Comparison of ENCODE assay signal across 10 mouse cellular contexts in genomic region chr10:81326858-81327257, GRCm38 (mm10). TPM values are rescaled to one million over a fixed set of nuclear protein-coding genes. Genes with fewer than 3 reads are reported as not detected.
A peak's percentile ranks its signal among the peaks of the same experiment; 100 is the strongest.
DNase-seq lines count a peak whose midpoint lies in the region; ATAC-seq and TF ChIP-seq lines count a peak whose summit lies in the region.
"Had no signal": no experiment of that assay in that cellular context is flagged by ENCODE, and none has a peak within 500 bp of the region (broad histone marks: within the 10 kb centered on the region; RNA-seq: fewer than 3 reads in every experiment).

No protein-coding gene starts in this region.

- peak overlapping the region; percentile 39 for H3K27ac ChIP-seq in spleen, adult 2 months (ENCODE audit: insufficient read depth, low read length)
- peak overlapping the region; percentile 35; the same call in 1 of the 2 replicates for H3K27ac ChIP-seq in stomach, postnatal 0 days (replicated peaks)
- H3K27ac ChIP-seq: midbrain, embryonic 10.5 days had no signal

- DNase-seq in spleen, adult 2 months (ENCODE audit: low read depth in 1 of 2, low spot score in 2 of 2) = no peak
- DNase-seq in spleen, postnatal 10 days (ENCODE audit: low spot score in 2 of 2) = no peak
- peak; percentile 59 to 65 for DNase-seq in heart, postnatal 10 days
- peak; percentile 55 to 71 for DNase-seq in kidney, postnatal 4 days
- no peak for DNase-seq in stomach, postnatal 0 days (ENCODE audit: low spot score)
- no peak for DNase-seq in spleen, postnatal 14 days (ENCODE audit: low spot score in 2 of 2)
- DNase-seq in gastrocnemius, postnatal 36 days = no peak
- DNase-seq in left cerebral cortex, postnatal 14 days (ENCODE audit: low spot score in 2 of 2) = no peak

- H3K4me2 ChIP-seq in stomach, postnatal 0 days (replicated peaks; ENCODE audit: low read depth) = no peak overlapping the region

- WGBS in spleen, adult 2 months = 29% methylated on average over 6 of the region's 6 CpGs
- WGBS in stomach, postnatal 0 days = 78% methylated on average over 6 of the region's 6 CpGs

- no peak for ATAC-seq in stomach, postnatal 0 days (ENCODE audit: low FRiP score, low TSS enrichment)

- no peak for TF ChIP-seq POLR2A in spleen, adult 2 months (IDR thresholded peaks at IDR 0.05; ENCODE audit: low read depth, low read length)

- H3K27me3 ChIP-seq in spleen, adult 2 months (ENCODE audit: control insufficient read depth, insufficient read depth, low read length) = no peaks in the 10 kb centered on the region
- no peaks in the 10 kb centered on the region for H3K27me3 ChIP-seq in stomach, postnatal 0 days (ENCODE audit: control insufficient read depth, insufficient read depth, low read length)

- no peaks in the 10 kb centered on the region for H3K9me3 ChIP-seq in stomach, postnatal 0 days (ENCODE audit: control insufficient read depth, low read length)
- H3K9me3 ChIP-seq: midbrain, embryonic 10.5 days had no signal

- no peak overlapping the region for H3K9ac ChIP-seq in stomach, postnatal 0 days (ENCODE audit: low read length)

- intact Hi-C loops in heart, postnatal 10 days (cut with DNase I) = loop anchor here (2.0 kb wide), 1 partner anchor 14 kb away; no protein-coding TSS in a partner anchor
- intact Hi-C loops in gastrocnemius, postnatal 36 days (cut with DNase I) = no loop called here
- intact Hi-C loops in left cerebral cortex, postnatal 14 days (cut with DNase I) = no loop called here

- peaks cover 25% of the 10 kb centered on the region; the same call in 1 of the 2 replicates for H3K4me1 ChIP-seq in spleen, adult 2 months (ENCODE audit: control insufficient read depth, insufficient read depth, insufficient read length)
- H3K4me1 ChIP-seq in stomach, postnatal 0 days (replicated peaks; ENCODE audit: control insufficient read depth, insufficient read depth) = peaks cover 11% of the 10 kb centered on the region

- no peak for TF ChIP-seq CTCF in spleen, adult 2 months (IDR thresholded peaks at IDR 0.05; ENCODE audit: extremely low read depth, insufficient read depth, insufficient read length, insufficient replicate concordance)
- no peak for TF ChIP-seq CTCF in stomach, postnatal 0 days (IDR thresholded peaks at IDR 0.05; ENCODE audit: low read depth)

- H3K36me3 ChIP-seq in spleen, adult 2 months (ENCODE audit: control insufficient read depth, insufficient read depth, low read length) = peaks cover 42% of the 10 kb centered on the region
- H3K36me3 ChIP-seq in stomach, postnatal 0 days (ENCODE audit: control insufficient read depth, insufficient read depth, low read length) = peaks cover 44% of the 10 kb centered on the region

- no peak for TF ChIP-seq EP300 in stomach, postnatal 0 days (optimal IDR thresholded peaks at IDR 0.05)

- H3K4me3 ChIP-seq in spleen, adult 2 months (ENCODE audit: extremely low read depth, insufficient read depth, insufficient read length) = no peak overlapping the region
- H3K4me3 ChIP-seq in stomach, postnatal 0 days (ENCODE audit: low read depth, low read length) = no peak overlapping the region
- H3K4me3 ChIP-seq: erythroblast, embryonic 14.5 days; midbrain, embryonic 10.5 days had no signal

RNA-seq across cellular contexts. Expression of gene Tbxa2r, which starts 1.7 kb away (rescaled TPM):
- 68.1 and 92.5 TPM in 2 replicates for polyA plus RNA-seq in spleen, adult 2 months (2012; rRNA removed)
- 1 to 10 TPM; 7.7 to 8.5 TPM for total RNA-seq in heart, postnatal 10 days (2021)
- 19.7 and 20.2 TPM in 2 replicates for polyA plus RNA-seq in stomach, postnatal 0 days (2015; fragmentation: Nextera tagmentation; extraction: Ambion mirVana)
- under 1 TPM; 0.87 to 0.99 TPM for total RNA-seq in gastrocnemius, postnatal 36 days (2021)
- 1 to 10 TPM; 1.3 to 1.5 TPM for total RNA-seq in left cerebral cortex, postnatal 14 days (2021)

RNA-seq across cellular contexts. Expression of gene Cactin, which starts 6.0 kb away (rescaled TPM):
- polyA plus RNA-seq in spleen, adult 2 months (2012; rRNA removed) = 38.6 and 44.8 TPM in 2 replicates
- total RNA-seq in heart, postnatal 10 days (2021) = 10 to 100 TPM; 21.0 to 23.6 TPM
- 16.2 and 16.6 TPM in 2 replicates for polyA plus RNA-seq in stomach, postnatal 0 days (2015; fragmentation: Nextera tagmentation; extraction: Ambion mirVana)
- 10 to 100 TPM in 1 of 2 experiments, 1 to 10 TPM in 1; 7.6 to 10.2 TPM for total RNA-seq in gastrocnemius, postnatal 36 days (2021)
- total RNA-seq in left cerebral cortex, postnatal 14 days (2021) = 10 to 100 TPM; 25.1 to 27.2 TPM

RNA-seq across cellular contexts. Expression of gene Gipc3, which starts 16.2 kb away (rescaled TPM):
- polyA plus RNA-seq in spleen, adult 2 months (2012; rRNA removed) = 1.3 and 1.7 TPM in 2 replicates
- 1 to 10 TPM; 4.8 to 6.1 TPM for total RNA-seq in heart, postnatal 10 days (2021)
- polyA plus RNA-seq in stomach, postnatal 0 days (2015; fragmentation: Nextera tagmentation; extraction: Ambion mirVana) = 0.06 and 0.10 TPM in 2 replicates
- 1 to 10 TPM; 1.1 to 1.3 TPM for total RNA-seq in gastrocnemius, postnatal 36 days (2021)
- total RNA-seq in left cerebral cortex, postnatal 14 days (2021) = under 1 TPM; 0.51 to 0.97 TPM
- polyA plus RNA-seq: midbrain, embryonic 10.5 days had no signal

RNA-seq across cellular contexts. Expression of gene Hmg20b, which starts 23.4 kb away (rescaled TPM):
- 74.8 and 92.9 TPM in 2 replicates for polyA plus RNA-seq in spleen, adult 2 months (2012; rRNA removed)
- total RNA-seq in heart, postnatal 10 days (2021) = 100 to 1,000 TPM in 1 of 2 experiments, 10 to 100 TPM in 1; 88.1 to 105 TPM
- 72.2 and 77.9 TPM in 2 replicates for polyA plus RNA-seq in stomach, postnatal 0 days (2015; fragmentation: Nextera tagmentation; extraction: Ambion mirVana)
- total RNA-seq in gastrocnemius, postnatal 36 days (2021) = 10 to 100 TPM; 19.7 to 20.9 TPM
- total RNA-seq in left cerebral cortex, postnatal 14 days (2021) = 10 to 100 TPM; 21.4 to 23.3 TPM

RNA-seq across cellular contexts. Expression of gene Mfsd12, which starts 30.4 kb away (rescaled TPM):
- 20.2 and 32.6 TPM in 2 replicates for polyA plus RNA-seq in spleen, adult 2 months (2012; rRNA removed)
- 10 to 100 TPM; 11.6 to 14.4 TPM for total RNA-seq in heart, postnatal 10 days (2021)
- 7.4 and 7.9 TPM in 2 replicates for polyA plus RNA-seq in stomach, postnatal 0 days (2015; fragmentation: Nextera tagmentation; extraction: Ambion mirVana)
- total RNA-seq in gastrocnemius, postnatal 36 days (2021) = 1 to 10 TPM; 2.2 to 2.6 TPM
- total RNA-seq in left cerebral cortex, postnatal 14 days (2021) = 10 to 100 TPM; 37.8 to 38.9 TPM

Comparison
In these comparisons a context has a peak if more than half of its experiments do, and no peak if none do; other contexts are left out.
1. DNase-seq: peak in heart, postnatal 10 days (2 of 2) and kidney, postnatal 4 days (2 of 2); none in spleen, adult 2 months (0 of 2), spleen, postnatal 10 days (0 of 2), stomach, postnatal 0 days (single experiment), spleen, postnatal 14 days (0 of 2), gastrocnemius, postnatal 36 days (0 of 2) and left cerebral cortex, postnatal 14 days (0 of 2).